Mouse (Mus musculus) small intestine, adult 2 months (tissue): Measurements from ENCODE around the gene Mon1a.

ENCODE experiments used
- CTCF ChIP-seq: fragments of 200-500 bp; IDR thresholded peaks from 2 replicates; pipeline ENCODE4 v1.5.1; 2012; ENCODE audit warnings: low read depth, mild to moderate bottlenecking, control low read depth, inconsistent platforms, low read length, moderate library complexity, mixed read lengths; ENCODE audit not compliant: insufficient replicate concordance, insufficient read length; ENCODE audit errors: extremely low read depth
- POLR2A ChIP-seq: fragments of 200-500 bp; IDR thresholded peaks from 2 replicates; pipeline ENCODE4 v1.6.1; 2012; ENCODE audit warnings: low read depth, mild to moderate bottlenecking, control low read depth, inconsistent platforms, low read length, moderate library complexity

DNA sequence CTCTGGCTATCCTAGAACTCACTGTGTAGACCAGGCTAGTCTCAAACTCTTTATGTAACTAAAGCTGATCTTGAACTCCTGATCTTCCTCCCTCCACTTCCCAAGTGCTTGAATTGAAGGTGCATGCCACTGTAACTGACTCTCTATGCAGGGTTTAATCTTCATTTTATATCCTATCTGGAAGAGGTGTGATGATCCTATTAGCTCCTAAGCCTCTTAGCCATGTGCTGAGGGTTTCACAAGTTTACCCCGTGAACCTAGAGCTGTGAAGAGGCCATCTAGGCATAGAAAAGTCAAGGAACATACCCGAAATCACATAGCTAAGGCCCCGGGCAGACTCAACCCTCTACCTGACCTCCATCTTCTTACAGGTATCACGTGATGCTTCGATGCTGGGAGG lies 31.5 kb downstream of the Mon1a start:
- TF ChIP-seq POLR2A: no peak
- TF ChIP-seq CTCF: no peak
